Mouse (Mus musculus): Measurements from ENCODE around the gene Tnni3.

- TF ChIP-seq POLR2A (IDR thresholded peaks at IDR 0.05; ENCODE audit: control insufficient read depth, low read depth, low read length): no peak
- no peak for TF ChIP-seq CTCF (IDR thresholded peaks at IDR 0.05; ENCODE audit: control insufficient read depth, insufficient read depth, insufficient replicate concordance, low read depth, low read length)
Observed at GRCm38 (mm10) chr7:4502421-4503090, 21.5 kb downstream of the Tnni3 start.
